Mouse (Mus musculus): Measurements from ENCODE around the gene Lce3f. TPM values are rescaled to one million over a fixed set of nuclear protein-coding genes. Genes with fewer than 3 reads are reported as not detected.

Lce3f gene
- polyA plus RNA-seq, 1 experiment from 2014 or later = not detected

DNA sequence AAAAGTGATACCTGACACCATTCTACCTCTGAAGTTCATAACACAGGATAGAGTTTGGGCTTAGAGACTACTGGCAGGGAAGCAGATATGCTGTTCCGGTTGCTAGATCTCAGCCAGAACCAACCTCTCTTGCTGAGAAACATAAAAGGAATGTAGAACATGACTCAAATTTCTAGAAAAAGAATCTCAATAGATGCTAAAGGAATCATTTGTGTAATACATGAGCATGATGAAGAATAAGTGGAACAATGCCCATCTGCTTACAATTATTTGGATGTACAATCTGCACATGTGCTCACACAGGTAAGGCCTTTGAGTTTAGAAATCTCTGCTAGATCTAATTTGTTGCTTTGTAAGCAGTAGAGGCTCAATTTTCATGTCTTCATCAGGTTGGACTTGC is 29.1 kb downstream of the Lce3f start:
- Histone ChIP-seq H3K36me3 (replicated peaks; ENCODE audit: insufficient read depth, low read length) (no peaks in the 10 kb centered on the region), H3K4me1 (ENCODE audit: insufficient read depth) (no peaks in the 10 kb centered on the region), H3K27me3 (ENCODE audit: insufficient read depth, low read length) (no peaks in the 10 kb centered on the region), H3K4me3 (ENCODE audit: low read depth, low read length) (no peak overlapping the region), H3K4me2 (ENCODE audit: low read depth, low read length) (no peak overlapping the region), H3K9ac (replicated peaks) (no peak overlapping the region), H3K27ac (ENCODE audit: low read depth) (no peak overlapping the region), H3K9me3 (ENCODE audit: low read length) (no peaks in the 10 kb centered on the region)
- WGBS (ENCODE audit: insufficient replicate concordance) = 85% methylated on average over 1 of the region's 1 CpGs
- TF ChIP-seq CTCF (IDR thresholded peaks at IDR 0.05; ENCODE audit: low read depth) = no peak
- no peak for TF ChIP-seq EP300 (IDR thresholded peaks at IDR 0.05; ENCODE audit: low read depth)
- ATAC-seq (no peak), DNase-seq (no peak)

DNA sequence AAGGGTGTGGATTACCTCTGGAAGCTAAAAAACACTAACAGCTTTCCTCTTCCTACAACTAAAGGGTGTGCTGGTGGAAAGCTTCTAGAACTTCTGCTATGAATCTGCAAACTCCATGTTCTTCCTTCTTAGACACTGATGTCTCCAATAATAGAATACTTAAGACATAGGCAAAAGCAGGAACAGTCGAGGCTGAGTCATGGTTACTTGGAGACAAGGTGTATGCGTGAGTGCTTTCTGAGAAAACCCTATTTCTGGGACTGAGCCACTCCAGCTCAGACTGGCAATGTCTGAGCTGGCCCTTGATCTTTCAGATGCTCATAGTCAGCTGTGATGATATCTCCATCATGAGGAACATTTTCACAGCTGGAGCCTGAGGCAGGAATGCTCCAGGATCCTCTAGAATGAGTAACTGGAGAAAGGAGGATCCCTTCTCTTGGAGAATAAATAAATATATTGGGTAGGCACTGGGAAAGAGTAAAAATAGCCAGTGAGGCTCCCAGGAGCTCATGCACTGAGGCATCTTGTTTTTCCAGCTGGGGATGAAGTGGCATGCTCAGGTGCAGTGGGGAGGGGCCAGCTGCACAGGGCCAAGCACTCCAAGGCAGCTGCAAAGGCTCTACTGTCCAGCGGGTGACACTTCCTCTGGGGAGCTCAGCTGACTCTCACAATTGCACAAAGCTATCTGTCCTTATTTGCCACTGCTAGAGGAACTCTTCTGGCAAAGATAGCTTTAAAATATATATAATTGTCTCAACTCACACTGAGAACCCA is 31.6 kb downstream of the Lce3f start:
- Histone ChIP-seq H3K4me1 (ENCODE audit: insufficient read depth) (no peaks in the 10 kb centered on the region), H3K4me2 (ENCODE audit: low read depth, low read length) (no peak overlapping the region), H3K4me3 (ENCODE audit: low read depth, low read length) (no peak overlapping the region), H3K27me3 (ENCODE audit: insufficient read depth, low read length) (no peaks in the 10 kb centered on the region), H3K9ac (replicated peaks) (no peak overlapping the region), H3K27ac (ENCODE audit: low read depth) (no peak overlapping the region), H3K9me3 (ENCODE audit: low read length) (no peaks in the 10 kb centered on the region), H3K36me3 (replicated peaks; ENCODE audit: insufficient read depth, low read length) (no peaks in the 10 kb centered on the region)
- ATAC-seq (no peak), DNase-seq (no peak)
- WGBS (ENCODE audit: insufficient replicate concordance) = 68% methylated on average over 3 of the region's 3 CpGs
- TF ChIP-seq EP300 (IDR thresholded peaks at IDR 0.05; ENCODE audit: low read depth) (no peak), CTCF (IDR thresholded peaks at IDR 0.05; ENCODE audit: low read depth) (no peak)

DNA sequence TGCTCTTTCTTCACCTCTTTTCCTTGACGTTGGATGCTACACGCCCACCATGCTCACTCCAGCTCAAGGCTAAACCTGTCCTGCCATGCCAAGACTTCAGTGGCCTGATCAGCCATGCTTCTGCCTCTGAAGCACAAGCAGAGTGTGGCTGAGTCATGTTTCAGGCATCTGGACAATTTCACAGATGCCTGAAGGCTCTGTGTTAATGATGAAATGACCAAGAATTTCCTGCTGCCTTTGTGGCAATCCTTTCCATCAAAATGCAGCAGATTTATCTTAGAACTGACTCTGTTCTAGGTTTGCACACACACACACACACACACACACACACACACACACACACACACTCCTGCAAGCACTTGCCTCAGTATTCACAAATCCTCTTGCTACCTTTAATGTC is 33.5 kb downstream of the Lce3f start:
- TF ChIP-seq EP300 (IDR thresholded peaks at IDR 0.05; ENCODE audit: low read depth) (no peak), CTCF (IDR thresholded peaks at IDR 0.05; ENCODE audit: low read depth) (no peak)
- no peak overlapping the region for H3K9ac ChIP-seq (replicated peaks)
- H3K9me3 ChIP-seq (ENCODE audit: low read length) = no peaks in the 10 kb centered on the region
- WGBS (ENCODE audit: insufficient replicate concordance) = 72% methylated on average over 2 of the region's 2 CpGs
- H3K27ac ChIP-seq (ENCODE audit: low read depth) = no peak overlapping the region
- no peaks in the 10 kb centered on the region for H3K27me3 ChIP-seq (ENCODE audit: insufficient read depth, low read length)
- no peaks in the 10 kb centered on the region for H3K4me1 ChIP-seq (ENCODE audit: insufficient read depth)
- no peak for ATAC-seq
- H3K4me2 ChIP-seq (ENCODE audit: low read depth, low read length) = no peak overlapping the region
- no peak for DNase-seq
- no peaks in the 10 kb centered on the region for H3K36me3 ChIP-seq (replicated peaks; ENCODE audit: insufficient read depth, low read length)
- no peak overlapping the region for H3K4me3 ChIP-seq (ENCODE audit: low read depth, low read length)

GRCm38 (mm10) chr3:93031450-93031849 is 39.4 kb downstream of the Lce3f start:
- Histone ChIP-seq H3K27me3 (ENCODE audit: insufficient read depth, low read length) (no peaks in the 10 kb centered on the region), H3K4me2 (ENCODE audit: low read depth, low read length) (no peak overlapping the region), H3K27ac (ENCODE audit: low read depth) (no peak overlapping the region), H3K36me3 (replicated peaks; ENCODE audit: insufficient read depth, low read length) (no peaks in the 10 kb centered on the region), H3K9ac (replicated peaks) (no peak overlapping the region), H3K4me3 (ENCODE audit: low read depth, low read length) (no peak overlapping the region), H3K9me3 (ENCODE audit: low read length) (no peaks in the 10 kb centered on the region), H3K4me1 (ENCODE audit: insufficient read depth) (no peaks in the 10 kb centered on the region)
- TF ChIP-seq EP300 (IDR thresholded peaks at IDR 0.05; ENCODE audit: low read depth) = no peak
- TF ChIP-seq CTCF (IDR thresholded peaks at IDR 0.05; ENCODE audit: low read depth) = peak; percentile 74
- DNase-seq (no peak), ATAC-seq (no peak)
- 49% methylated on average over 5 of the region's 5 CpGs for WGBS (ENCODE audit: insufficient replicate concordance)

Other genes with a start within 250 kb of the Lce3f start
- gene Lce1g, start 239.9 kb upstream of the Lce3f start, polyA plus RNA-seq (2015; fragmentation: Nextera tagmentation; extraction: Ambion mirVana) = not detected in 2 replicates
- gene Lce1h, start 227.2 kb upstream of the Lce3f start, polyA plus RNA-seq (2015; fragmentation: Nextera tagmentation; extraction: Ambion mirVana) = not detected in 2 replicates
- not detected in 2 replicates for gene Lce1i, start 213.3 kb upstream of the Lce3f start, polyA plus RNA-seq (2015; fragmentation: Nextera tagmentation; extraction: Ambion mirVana)
- gene Lce1j, start 201.7 kb upstream of the Lce3f start, polyA plus RNA-seq (2015; fragmentation: Nextera tagmentation; extraction: Ambion mirVana) = not detected in 2 replicates
- gene Lce1k, start 184.3 kb upstream of the Lce3f start, polyA plus RNA-seq (2015; fragmentation: Nextera tagmentation; extraction: Ambion mirVana) = not detected in 2 replicates
- not detected in 2 replicates for gene Kprp, start 165.0 kb upstream of the Lce3f start, polyA plus RNA-seq (2015; fragmentation: Nextera tagmentation; extraction: Ambion mirVana)
- not detected in 2 replicates for gene Lce1l, start 140.9 kb upstream of the Lce3f start, polyA plus RNA-seq (2015; fragmentation: Nextera tagmentation; extraction: Ambion mirVana)
- gene 2310050C09Rik, start 122.0 kb upstream of the Lce3f start, polyA plus RNA-seq (2015; fragmentation: Nextera tagmentation; extraction: Ambion mirVana) = not detected in 2 replicates
- not detected in 2 replicates for gene Lce3a, start 66.0 kb upstream of the Lce3f start, polyA plus RNA-seq (2015; fragmentation: Nextera tagmentation; extraction: Ambion mirVana)
- not detected in 2 replicates for gene Lce3b, start 59.2 kb upstream of the Lce3f start, polyA plus RNA-seq (2015; fragmentation: Nextera tagmentation; extraction: Ambion mirVana)
- not detected in 2 replicates for gene Lce3c, start 47.7 kb upstream of the Lce3f start, polyA plus RNA-seq (2015; fragmentation: Nextera tagmentation; extraction: Ambion mirVana)
- gene Lce3d, start 34.8 kb upstream of the Lce3f start, polyA plus RNA-seq (2015; fragmentation: Nextera tagmentation; extraction: Ambion mirVana) = not detected in 2 replicates
- gene Lce3e, start 25.2 kb upstream of the Lce3f start, polyA plus RNA-seq (2015; fragmentation: Nextera tagmentation; extraction: Ambion mirVana) = not detected in 2 replicates
- not detected in 2 replicates for gene Crct1, start 23.5 kb downstream of the Lce3f start, polyA plus RNA-seq (2015; fragmentation: Nextera tagmentation; extraction: Ambion mirVana)
- not detected in 2 replicates for gene Lce1m, start 26.8 kb downstream of the Lce3f start, polyA plus RNA-seq (2015; fragmentation: Nextera tagmentation; extraction: Ambion mirVana)
- gene Gm4858, start 76.6 kb downstream of the Lce3f start, polyA plus RNA-seq (2015; fragmentation: Nextera tagmentation; extraction: Ambion mirVana) = not detected in 2 replicates
- not detected in 2 replicates for gene Crnn, start 152.6 kb downstream of the Lce3f start, polyA plus RNA-seq (2015; fragmentation: Nextera tagmentation; extraction: Ambion mirVana)
- gene Flg2, start 205.1 kb downstream of the Lce3f start, polyA plus RNA-seq (2015; fragmentation: Nextera tagmentation; extraction: Ambion mirVana) = not detected in 2 replicates